Mouse (Mus musculus): ENCODE measurements around the gene Trcg1.

Gene Trcg1

GRCm38 (mm10) chr9:57294905-57295304, 58.5 kb downstream of the Trcg1 start:
- no peak for DNase-seq (ENCODE audit: low read depth in 1 of 2, low spot score in 2 of 2)

GRCm38 (mm10) chr9:57295666-57296065, 59.3 kb downstream of the Trcg1 start:
- DNase-seq (ENCODE audit: low read depth in 1 of 2, low spot score in 2 of 2): no peak

DNA sequence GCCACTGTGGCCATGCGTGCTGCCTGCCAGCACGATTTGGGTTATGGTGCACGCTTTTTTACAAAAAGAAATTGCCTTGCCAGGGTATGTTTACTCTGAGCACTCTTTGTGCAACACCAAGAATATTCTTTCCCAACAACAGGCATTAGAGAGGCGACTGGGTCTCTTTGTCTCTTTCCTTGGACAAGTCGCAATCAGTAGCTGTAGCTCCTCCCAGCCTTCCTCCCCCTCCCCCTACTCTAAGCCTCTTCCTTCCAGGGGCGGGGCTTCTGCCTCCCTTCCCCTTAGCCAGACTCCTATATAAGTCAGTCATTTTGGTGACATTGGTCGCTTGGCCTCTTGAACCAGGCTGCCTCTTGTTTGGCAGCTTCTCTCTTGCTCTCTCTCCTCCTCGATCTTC, 59.9 kb downstream of the Trcg1 start:
- no peak for DNase-seq (ENCODE audit: low read depth in 1 of 2, low spot score in 2 of 2)

DNA sequence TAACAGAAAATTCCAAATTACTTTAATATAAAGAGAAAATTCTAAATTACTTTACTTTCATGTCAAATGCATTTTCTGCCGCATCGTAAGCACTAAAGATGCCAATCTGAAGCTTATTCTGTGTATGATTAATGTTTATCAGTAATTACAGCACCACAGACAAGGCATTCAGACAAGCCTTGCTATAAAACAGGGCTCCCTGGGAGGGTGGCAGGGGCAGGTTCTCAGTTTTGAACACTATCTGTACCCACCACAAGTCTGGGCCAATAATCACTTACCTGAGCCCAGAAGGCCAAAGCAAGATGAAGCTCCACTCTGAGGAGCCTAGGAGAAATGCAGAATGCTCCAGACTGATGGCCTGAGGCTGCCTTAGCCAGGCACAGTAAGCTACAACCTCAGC, 61.6 kb downstream of the Trcg1 start:
- DNase-seq (ENCODE audit: low read depth in 1 of 2, low spot score in 2 of 2): no peak

Data from monocyte, adult 2 months (primary cell).